Comparison of ENCODE assay signal across 17 mouse cellular contexts in the genomic region with DNA sequence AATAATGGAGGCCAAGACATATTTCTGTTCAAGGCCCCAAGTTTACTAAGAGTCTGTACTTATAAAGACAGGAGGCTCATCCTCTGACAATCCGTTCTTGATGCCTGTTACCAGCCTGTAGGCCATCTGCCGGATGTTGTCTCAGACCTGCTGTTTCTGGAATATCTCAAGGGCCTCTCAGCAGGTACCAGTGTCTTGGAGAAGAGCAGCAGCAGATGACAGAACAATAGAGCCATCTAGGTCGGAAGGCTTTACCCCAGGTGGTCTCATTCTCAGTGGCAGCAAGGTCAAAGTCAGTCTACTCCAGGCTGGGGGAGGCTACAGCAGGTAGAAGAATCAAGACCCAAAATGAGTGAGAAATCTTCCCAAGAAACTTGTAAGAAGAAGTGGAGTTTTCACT.
"Had no signal": no experiment of that assay in that cellular context is flagged by ENCODE, and none has a peak within 500 bp of the region (broad histone marks: within the 10 kb centered on the region; RNA-seq: fewer than 3 reads in every experiment).

No protein-coding gene starts in this region.

- H3K27me3 ChIP-seq: kidney, embryonic 15.5 days; limb, embryonic 12.5 days; limb, embryonic 15.5 days; midbrain, embryonic 12.5 days; midbrain, embryonic 15.5 days; neural tube, embryonic 13.5 days had no signal

- H3K36me3 ChIP-seq: kidney, embryonic 15.5 days; limb, embryonic 12.5 days; limb, embryonic 15.5 days; midbrain, embryonic 12.5 days; midbrain, embryonic 15.5 days; neural tube, embryonic 13.5 days had no signal

- DNase-seq: kidney, postnatal 10 days; kidney, postnatal 36 days; left cerebral cortex, postnatal 4 days; liver, postnatal 0 days; lung, embryonic 14.5 days; retina, postnatal 1 day; right cerebral cortex, postnatal 25 days; thymus, adult 18-20 months; thymus, postnatal 36 days had no signal

- H3K4me2 ChIP-seq: kidney, embryonic 15.5 days; limb, embryonic 12.5 days; limb, embryonic 15.5 days; liver, embryonic 11.5 days; lung, embryonic 14.5 days; midbrain, embryonic 12.5 days; midbrain, embryonic 15.5 days; neural tube, embryonic 13.5 days had no signal

- H3K4me3 ChIP-seq: kidney, embryonic 15.5 days; limb, embryonic 12.5 days; limb, embryonic 15.5 days; midbrain, embryonic 12.5 days; midbrain, embryonic 15.5 days; neural tube, embryonic 13.5 days had no signal

- ATAC-seq: liver, postnatal 0 days; lung, postnatal 0 days; midbrain, embryonic 15.5 days had no signal
